Mouse (Mus musculus): ENCODE data around the gene Olfr57.
"Not testable (repeated sequence)": the region's sequence is repeated elsewhere in the genome, so short reads cannot be mapped to it uniquely, and the experiment has no call there.

The Olfr57 gene

GRCm38 (mm10) chr10:79028441-79028840 lies at the start of gene Olfr57:
Gene Olfr57, plus strand, starts transcription at chr10:79028741.
- no peak for DNase-seq

GRCm38 (mm10) chr10:78980750-78981149 lies 47.8 kb upstream of the Olfr57 start, which contains the start of gene Olfr1352:
Gene Olfr1352, plus strand, starts transcription at chr10:78981050.
- no peak for DNase-seq

GRCm38 (mm10) chr10:79012172-79012571 lies 16.4 kb upstream of the Olfr57 start, which contains the start of gene Olfr1351:
Gene Olfr1351, plus strand, starts transcription at chr10:79012472.
- DNase-seq = no peak

GRCm38 (mm10) chr10:79042457-79042856 lies 13.9 kb downstream of the Olfr57 start:
- not testable (repeated sequence) for DNase-seq

GRCm38 (mm10) chr10:79057370-79057769 lies 28.8 kb downstream of the Olfr57 start:
- not testable (repeated sequence) for DNase-seq
